Mouse (Mus musculus) kidney, adult 2 months (tissue): ENCODE measurements around the gene Igflr1.

Experiments used
- CTCF ChIP-seq: fragments of 200-500 bp; conservative IDR thresholded peaks from 2 replicates; pipeline ENCODE4 v1.5.1; 2011; ENCODE audit warnings: low read depth, mild to moderate bottlenecking, control low read depth, low read length, moderate library complexity, mixed read lengths; ENCODE audit not compliant: insufficient read depth, insufficient read length
- POLR2A ChIP-seq: fragments of 200-500 bp; IDR thresholded peaks from one replicate; pipeline ENCODE4 v1.6.1; 2011; ENCODE audit warnings: low read depth, low read length, control low read depth

DNA sequence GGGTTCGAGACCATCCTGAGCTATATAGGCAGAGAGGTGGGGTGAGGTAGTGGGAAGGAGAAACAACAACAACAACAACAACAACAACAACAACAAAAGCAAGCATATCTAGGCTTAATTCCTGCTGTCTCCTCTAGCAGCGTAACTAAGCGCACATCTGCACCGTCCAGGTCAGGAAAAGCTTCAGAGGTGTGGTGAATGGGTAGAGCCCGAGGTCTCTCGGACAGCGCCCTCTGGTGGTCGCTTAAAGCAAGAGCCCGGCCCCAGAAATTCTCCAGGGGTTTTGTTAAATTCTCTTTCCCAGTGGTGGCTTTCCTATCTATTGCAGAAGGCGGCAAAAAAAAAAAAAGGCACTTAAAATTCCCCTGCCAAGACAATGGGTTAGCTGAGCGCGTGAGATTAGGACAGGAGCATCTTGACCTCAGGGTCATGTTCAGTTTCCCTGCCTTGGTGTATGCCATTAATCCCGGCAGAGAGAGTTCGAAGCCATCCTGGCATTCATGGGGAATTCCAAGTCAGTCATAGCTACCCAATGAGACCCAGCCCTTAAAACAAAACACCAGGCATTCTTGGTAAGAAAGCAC lies 48.4 kb downstream of the Igflr1 start:
- TF ChIP-seq CTCF: peak; percentile 62
- TF ChIP-seq POLR2A: no peak
